Mouse (Mus musculus): ENCODE data around the gene Pkn1.

Pkn1 gene

GRCm38 (mm10) chr8:83724697-83725482 lies 25.9 kb upstream of the Pkn1 start:
- in situ Hi-C loops (cut with MboI, MseI) = loop anchor here in 1 of 2 experiments (5.0 kb wide), 1 partner anchor 57 kb away; no protein-coding TSS in a partner anchor

DNA sequence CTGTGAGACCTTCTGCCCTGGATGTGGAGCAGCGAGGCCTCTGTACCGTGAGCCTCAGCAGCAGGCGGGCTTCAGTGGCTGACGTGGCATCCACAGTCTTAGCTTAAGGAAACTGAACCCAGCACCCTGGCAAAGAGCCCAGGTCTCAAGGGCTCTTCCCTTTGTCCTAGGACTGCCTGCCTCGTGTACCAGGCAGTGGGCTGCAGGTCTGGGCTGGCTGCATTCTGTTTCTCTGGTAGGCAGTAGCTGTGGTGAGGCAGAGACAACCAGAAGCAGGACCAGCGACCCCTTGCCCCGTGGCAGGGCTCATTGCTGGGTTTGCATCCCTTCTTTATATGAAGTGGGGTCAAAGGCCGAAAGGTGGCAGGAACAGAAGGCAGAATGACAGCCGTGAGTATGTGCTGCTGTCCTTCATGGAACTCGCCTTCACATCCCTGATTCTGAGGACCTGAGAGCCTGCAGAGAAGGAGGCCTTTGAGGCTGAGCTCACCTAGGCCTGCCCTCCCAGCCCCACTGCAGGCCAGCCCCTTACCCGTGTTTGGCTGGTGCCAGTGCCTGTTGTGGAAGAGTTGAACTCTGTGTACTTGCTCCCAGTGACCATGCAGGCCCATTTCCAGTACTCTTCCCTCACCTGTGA lies 24.6 kb upstream of the Pkn1 start:
- in situ Hi-C loops (cut with MboI, MseI) = loop anchor here in 1 of 2 experiments (5.0 kb wide), 1 partner anchor 59 kb away; no protein-coding TSS in a partner anchor

GRCm38 (mm10) chr8:83722631-83723030 lies 23.7 kb upstream of the Pkn1 start:
- in situ Hi-C loops (cut with MboI, MseI) = loop anchor here in 1 of 2 experiments (5.0 kb wide), 1 partner anchor 60 kb away; no protein-coding TSS in a partner anchor

DNA sequence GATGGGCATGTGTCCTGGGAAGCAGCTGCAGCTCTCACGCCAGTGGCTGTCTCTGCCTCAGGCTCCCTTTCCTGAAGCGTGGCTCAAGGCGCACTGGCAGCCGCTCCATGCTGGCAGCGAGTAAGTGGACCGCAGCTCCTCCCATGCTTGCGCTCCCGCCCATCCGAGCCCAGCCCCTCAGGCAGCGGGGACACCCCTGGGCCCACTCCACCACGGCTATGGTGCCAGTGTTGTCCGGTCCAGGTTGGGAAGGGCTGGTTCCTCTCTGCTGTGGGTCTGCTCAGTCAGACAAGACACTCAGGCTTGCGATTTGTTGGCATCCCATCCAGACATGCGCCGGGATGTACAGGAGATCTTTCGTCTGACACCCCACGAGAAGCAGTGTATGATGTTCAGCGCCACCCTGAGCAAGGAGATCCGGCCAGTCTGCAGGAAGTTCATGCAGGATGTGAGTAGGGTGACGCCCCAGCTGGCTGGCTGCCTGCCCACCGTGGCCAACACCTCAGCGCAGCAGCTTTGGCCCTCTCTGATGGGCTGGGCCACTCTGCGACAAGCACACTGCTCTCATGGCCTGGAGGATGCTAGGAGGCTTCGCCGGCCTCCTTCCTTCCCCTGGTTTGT lies 22.5 kb upstream of the Pkn1 start:
- in situ Hi-C loops (cut with MboI, MseI) = loop anchor here in 1 of 2 experiments (5.0 kb wide), 1 partner anchor 61 kb away; no protein-coding TSS in a partner anchor

GRCm38 (mm10) chr8:83719693-83720092 lies 20.7 kb upstream of the Pkn1 start:
- in situ Hi-C loops (cut with MboI, MseI) = loop anchor here in 1 of 2 experiments (5.0 kb wide), 1 partner anchor 63 kb away; no protein-coding TSS in a partner anchor

- in situ Hi-C loops (cut with MboI, MseI) = no loop called here
Measured at GRCm38 (mm10) chr8:83719048-83719447, 20.1 kb upstream of the Pkn1 start.

- in situ Hi-C loops (cut with MboI, MseI) = no loop called here
Measured at GRCm38 (mm10) chr8:83716563-83716962, 17.6 kb upstream of the Pkn1 start.

- in situ Hi-C loops (cut with MboI, MseI) = no loop called here
Measured at GRCm38 (mm10) chr8:83715771-83716170, 16.8 kb upstream of the Pkn1 start.

- in situ Hi-C loops (cut with MboI, MseI) = no loop called here
Measured at GRCm38 (mm10) chr8:83715031-83715690, 16.2 kb upstream of the Pkn1 start, which contains the start of gene Ddx39. Ddx39 (plus strand) TSS chr8:83715177.

GRCm38 (mm10) chr8:83714676-83715030 lies 15.7 kb upstream of the Pkn1 start:
- in situ Hi-C loops (cut with MboI, MseI) = no loop called here

GRCm38 (mm10) chr8:83707554-83707953 lies 8.6 kb upstream of the Pkn1 start:
- in situ Hi-C loops (cut with MboI, MseI) = no loop called here

- in situ Hi-C loops (cut with MboI, MseI) = no loop called here
Measured at GRCm38 (mm10) chr8:83706411-83706810, 7.4 kb upstream of the Pkn1 start.

GRCm38 (mm10) chr8:83703426-83703825 lies 4.4 kb upstream of the Pkn1 start:
- in situ Hi-C loops (cut with MboI, MseI) = no loop called here

DNA sequence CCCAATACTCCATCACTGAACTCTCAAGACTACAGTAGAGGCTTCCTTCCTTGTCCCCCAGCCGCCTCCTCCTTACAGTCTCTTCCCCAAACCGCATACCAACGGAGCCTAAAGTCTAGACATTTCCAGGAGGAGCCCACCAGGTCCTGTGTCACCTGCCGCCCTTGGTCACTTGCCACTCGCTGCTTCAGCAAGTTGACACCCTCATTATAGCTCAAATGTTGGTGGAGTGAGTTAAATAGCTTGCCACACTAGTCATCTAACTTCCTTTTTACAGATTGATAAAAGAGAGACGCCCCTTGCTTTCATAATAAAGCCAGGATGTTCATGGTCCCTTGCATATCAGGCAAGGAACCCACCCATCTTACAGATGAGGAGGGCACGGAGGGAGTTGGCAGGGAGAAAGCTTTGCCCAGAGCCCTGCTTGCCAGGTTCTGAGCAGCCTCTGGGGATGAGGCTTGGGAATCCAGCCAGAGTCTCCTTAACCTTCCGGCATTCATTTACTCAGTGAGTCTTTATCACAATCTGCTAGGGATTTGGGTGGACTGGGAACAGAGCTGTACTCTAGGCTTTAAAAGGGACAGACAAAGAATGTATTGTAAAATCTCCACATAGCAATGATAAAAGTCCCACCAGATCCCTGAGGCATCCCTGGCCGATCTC lies 1.6 kb upstream of the Pkn1 start:
- in situ Hi-C loops (cut with MboI, MseI) = no loop called here

GRCm38 (mm10) chr8:83699566-83699965 lies 587 bp upstream of the Pkn1 start:
- in situ Hi-C loops (cut with MboI, MseI) = loop anchor here in 1 of 2 experiments (25.0 kb wide), 1 partner anchor 1363 kb away; the partner anchor contains the start of genes Dhps, Fbxw9 and Gm5741

GRCm38 (mm10) chr8:83698291-83698660 lies 703 bp downstream of the Pkn1 start:
- in situ Hi-C loops (cut with MboI, MseI) = loop anchor here in 1 of 2 experiments (25.0 kb wide), 1 partner anchor 1364 kb away; the partner anchor contains the start of genes Dhps, Fbxw9 and Gm5741

GRCm38 (mm10) chr8:83697374-83698220 lies 1.4 kb downstream of the Pkn1 start:
- in situ Hi-C loops (cut with MboI, MseI) = loop anchor here in 1 of 2 experiments (25.0 kb wide), 1 partner anchor 1365 kb away; the partner anchor contains the start of genes Dhps, Fbxw9 and Gm5741

- in situ Hi-C loops (cut with MboI, MseI) = loop anchor here in 1 of 2 experiments (25.0 kb wide), 1 partner anchor 1367 kb away; the partner anchor contains the start of genes Dhps, Fbxw9 and Gm5741
Measured at GRCm38 (mm10) chr8:83695351-83696106, 3.5 kb downstream of the Pkn1 start.
